Mouse (Mus musculus) myocyte (in vitro differentiated cells): Measurements from ENCODE around the gene Arrb1. TPM values are rescaled to one million over a fixed set of nuclear protein-coding genes. Genes with fewer than 3 reads are reported as not detected.

Experiments used
- H3K27me3 ChIP-seq: one replicate; pipeline ENCODE4 v1.6.1; 2011; ENCODE audit not compliant: control insufficient read depth, insufficient read depth, insufficient read length
- H3K36me3 ChIP-seq: one replicate; pipeline ENCODE4 v1.6.1; 2011; ENCODE audit not compliant: control insufficient read depth, insufficient read depth
- H3K4me2 ChIP-seq: one replicate; pipeline ENCODE4 v1.6.1; 2011; ENCODE audit warnings: low read depth, control low read depth
- H3K4me3 ChIP-seq: one replicate; pipeline ENCODE4 v1.5.1; 2011; ENCODE audit warnings: mild to moderate bottlenecking, control low read depth, moderate library complexity
- H3K79me2 ChIP-seq: one replicate; pipeline ENCODE4 v1.6.1; 2011; ENCODE audit not compliant: control insufficient read depth, insufficient read depth
- H3ac ChIP-seq: one replicate; pipeline ENCODE4 v1.6.1; 2011; ENCODE audit not compliant: control insufficient read depth, insufficient read length
- CEBPB ChIP-seq: IDR thresholded peaks from 2 replicates; pipeline ENCODE4 v1.6.1; 2011; ENCODE audit warnings: mild to moderate bottlenecking, moderate library complexity; ENCODE audit not compliant: poor library complexity, insufficient read depth, severe bottlenecking
- E2F4 ChIP-seq: IDR thresholded peaks from one replicate; pipeline ENCODE4 v1.6.1; 2011; ENCODE audit warnings: mild to moderate bottlenecking, control low read depth, moderate library complexity; ENCODE audit not compliant: insufficient read depth
- MAX ChIP-seq: IDR thresholded peaks from one replicate; pipeline ENCODE4 v1.6.1; 2011; ENCODE audit warnings: low read depth, mild to moderate bottlenecking, control low read depth
- MYOD1 ChIP-seq, 3 experiments: IDR thresholded peaks; one replicate each; pipeline ENCODE4 v1.6.1; 2011; ENCODE audit warnings: control low read depth in 2 of 3, low read depth in 2 of 3, mild to moderate bottlenecking in 2 of 3, moderate library complexity in 1 of 3; ENCODE audit not compliant: insufficient read length in 2 of 3, control insufficient read depth in 1 of 3
- MYOG ChIP-seq, 3 experiments: IDR thresholded peaks; one replicate each; pipeline ENCODE4 v1.6.1; 2011; ENCODE audit warnings: control low read depth in 2 of 3, low read depth in 2 of 3, mild to moderate bottlenecking in 2 of 3; ENCODE audit not compliant: insufficient read length in 2 of 3, control insufficient read depth in 1 of 3, insufficient read depth in 1 of 3
- POLR2A ChIP-seq: IDR thresholded peaks from one replicate; pipeline ENCODE4 v1.6.1; 2011; ENCODE audit warnings: low read depth, mild to moderate bottlenecking, control low read depth, moderate library complexity; ENCODE audit not compliant: insufficient read length
- POLR2AphosphoS2 ChIP-seq: IDR thresholded peaks from one replicate; pipeline ENCODE4 v1.6.1; 2011; ENCODE audit warnings: low read depth, control low read depth; ENCODE audit not compliant: insufficient read length
- REST ChIP-seq: IDR thresholded peaks from one replicate; pipeline ENCODE4 v1.6.1; 2011; ENCODE audit warnings: mild to moderate bottlenecking, control low read depth, moderate library complexity; ENCODE audit not compliant: insufficient read depth, insufficient read length
- SRF ChIP-seq: IDR thresholded peaks from one replicate; pipeline ENCODE4 v1.6.1; 2011; ENCODE audit warnings: low read depth; ENCODE audit not compliant: control insufficient read depth, insufficient read length
- TCF12 ChIP-seq: IDR thresholded peaks from one replicate; pipeline ENCODE4 v1.6.1; 2011; ENCODE audit warnings: mild to moderate bottlenecking, control low read depth; ENCODE audit not compliant: poor library complexity, insufficient read depth, severe bottlenecking
- TCF3 ChIP-seq: IDR thresholded peaks from one replicate; pipeline ENCODE4 v1.6.1; 2011; ENCODE audit warnings: low read depth, control low read depth; ENCODE audit not compliant: insufficient read length
- USF1 ChIP-seq: IDR thresholded peaks from one replicate; pipeline ENCODE4 v1.6.1; 2011; ENCODE audit warnings: low read depth, mild to moderate bottlenecking, control low read depth, moderate library complexity
- polyA plus RNA-seq: library from polyadenylated mRNA; unstranded; fragments of >200 nt; fragmentation: generic; extraction: Trizol; gene quantifications from one replicate; pipeline ENCODE4 v1.2.1, GENCODE M21; 2012; ENCODE audit warnings: missing spikeins

The Arrb1 gene
- polyA plus RNA-seq, 1 experiment: 5.1 TPM

- H3K27me3 ChIP-seq: no peaks in the 10 kb centered on the region
- H3K4me2 ChIP-seq: peak overlapping the region; percentile 46
- H3ac ChIP-seq: no peak overlapping the region
- H3K36me3 ChIP-seq: no peaks in the 10 kb centered on the region
- H3K79me2 ChIP-seq: no peaks in the 10 kb centered on the region
- H3K4me3 ChIP-seq: no peak overlapping the region
- TF ChIP-seq TCF3 (no peak), MYOD1 (IDR thresholded peaks at IDR 0.05; ENCODE audit: control insufficient read depth in 1 of 3, insufficient read length in 2 of 3, low read depth in 2 of 3) (no peak), MAX (no peak), SRF (no peak), POLR2A (no peak), TCF12 (no peak)
Measured at GRCm38 (mm10) chr7:99518954-99519644, 16.2 kb upstream of the Arrb1 start.

GRCm38 (mm10) chr7:99523121-99523520, 12.1 kb upstream of the Arrb1 start:
- H3K4me2 ChIP-seq: no peak overlapping the region
- no peaks in the 10 kb centered on the region for H3K36me3 ChIP-seq
- no peak overlapping the region for H3K4me3 ChIP-seq
- H3K27me3 ChIP-seq: no peaks in the 10 kb centered on the region
- no peak overlapping the region for H3ac ChIP-seq
- H3K79me2 ChIP-seq: no peaks in the 10 kb centered on the region
- TF ChIP-seq E2F4 (no peak), MYOD1 (IDR thresholded peaks at IDR 0.05; ENCODE audit: control insufficient read depth in 1 of 3, insufficient read length in 2 of 3, low read depth in 2 of 3) (no peak), SRF (no peak), MYOG (IDR thresholded peaks at IDR 0.05; ENCODE audit: control insufficient read depth in 1 of 3, insufficient read depth in 1 of 3, insufficient read length in 2 of 3, low read depth in 2 of 3) (no peak), POLR2AphosphoS2 (no peak), REST (no peak), POLR2A (no peak), MAX (no peak), TCF3 (no peak), CEBPB (no peak), USF1 (no peak), TCF12 (no peak)

GRCm38 (mm10) chr7:99523837-99524236, 11.4 kb upstream of the Arrb1 start:
- Histone ChIP-seq H3ac (no peak overlapping the region), H3K4me3 (no peak overlapping the region), H3K4me2 (no peak overlapping the region), H3K36me3 (no peaks in the 10 kb centered on the region), H3K79me2 (no peaks in the 10 kb centered on the region), H3K27me3 (no peaks in the 10 kb centered on the region)
- TF ChIP-seq TCF3 (no peak), USF1 (no peak), REST (no peak), MYOD1 (IDR thresholded peaks at IDR 0.05; ENCODE audit: control insufficient read depth in 1 of 3, insufficient read length in 2 of 3, low read depth in 2 of 3) (no peak), MAX (no peak), MYOG (IDR thresholded peaks at IDR 0.05; ENCODE audit: control insufficient read depth in 1 of 3, insufficient read depth in 1 of 3, insufficient read length in 2 of 3, low read depth in 2 of 3) (no peak), POLR2A (no peak), E2F4 (no peak), SRF (no peak), TCF12 (no peak), POLR2AphosphoS2 (no peak), CEBPB (no peak)

- Histone ChIP-seq H3K36me3 (no peaks in the 10 kb centered on the region), H3K79me2 (no peaks in the 10 kb centered on the region), H3K27me3 (no peaks in the 10 kb centered on the region), H3K4me3 (no peak overlapping the region), H3K4me2 (no peak overlapping the region), H3ac (no peak overlapping the region)
- no peak for TF ChIP-seq MYOG (IDR thresholded peaks at IDR 0.05; ENCODE audit: control insufficient read depth in 1 of 3, insufficient read depth in 1 of 3, insufficient read length in 2 of 3, low read depth in 2 of 3)
- TF ChIP-seq E2F4: no peak
- no peak for TF ChIP-seq POLR2A
Measured at GRCm38 (mm10) chr7:99528547-99528946, 6.7 kb upstream of the Arrb1 start.

GRCm38 (mm10) chr7:99529410-99529809, 5.9 kb upstream of the Arrb1 start:
- Histone ChIP-seq H3K79me2 (no peaks in the 10 kb centered on the region), H3K4me2 (no peak overlapping the region), H3ac (no peak overlapping the region), H3K27me3 (no peaks in the 10 kb centered on the region), H3K36me3 (no peaks in the 10 kb centered on the region), H3K4me3 (no peak overlapping the region)
- TF ChIP-seq MYOD1 (IDR thresholded peaks at IDR 0.05; ENCODE audit: control insufficient read depth in 1 of 3, insufficient read length in 2 of 3, low read depth in 2 of 3): no peak
- TF ChIP-seq TCF12: no peak
- TF ChIP-seq POLR2AphosphoS2: no peak
- TF ChIP-seq CEBPB: no peak
- no peak for TF ChIP-seq POLR2A
- TF ChIP-seq MAX: no peak
- TF ChIP-seq USF1: no peak
- TF ChIP-seq REST: no peak
- TF ChIP-seq SRF: no peak
- TF ChIP-seq TCF3: no peak
- TF ChIP-seq E2F4: no peak
- TF ChIP-seq MYOG (IDR thresholded peaks at IDR 0.05; ENCODE audit: control insufficient read depth in 1 of 3, insufficient read depth in 1 of 3, insufficient read length in 2 of 3, low read depth in 2 of 3): no peak
